Mouse (Mus musculus): ENCODE data around the gene Rmnd5b.
"Not testable (repeated sequence)": the region's sequence is repeated elsewhere in the genome, so short reads cannot be mapped to it uniquely, and the experiment has no call there.

Rmnd5b gene

GRCm38 (mm10) chr11:51620084-51620483 is 15.6 kb downstream of the Rmnd5b start:
- DNase-seq (ENCODE audit: low spot score), result no peak

- peak; percentile 94 for DNase-seq (ENCODE audit: low spot score)
These were observed 16.2 kb downstream of the Rmnd5b start, which contains the start of gene Nhp2 for GRCm38 (mm10) chr11:51619409-51620060. Gene Nhp2, plus strand, starts transcription at chr11:51619735.

DNA sequence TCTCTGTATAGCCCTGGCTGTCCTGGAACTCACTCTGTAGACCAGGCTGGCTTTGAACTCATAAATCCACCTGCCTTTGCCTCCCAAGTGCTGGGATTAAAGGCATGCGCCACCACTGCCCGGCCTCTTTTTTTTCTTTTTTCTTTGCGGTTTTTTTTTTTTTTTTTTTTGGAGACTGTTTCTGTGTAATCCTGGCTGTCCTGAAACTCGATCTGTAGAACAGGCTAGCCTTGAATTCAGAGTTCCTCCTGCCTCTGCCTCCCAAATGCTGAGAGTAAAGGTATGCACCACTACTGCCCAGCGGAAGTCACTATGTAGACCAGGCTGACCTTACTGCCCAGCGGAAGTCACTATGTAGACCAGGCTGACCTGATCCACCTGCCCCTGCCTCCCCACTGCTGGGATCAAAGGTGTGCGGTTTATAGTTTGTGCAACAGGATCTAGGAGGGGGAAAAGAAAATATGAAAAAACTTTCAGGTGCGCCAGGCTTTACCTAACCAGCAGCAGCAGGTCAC is 16.7 kb downstream of the Rmnd5b start:
- DNase-seq (ENCODE audit: low spot score), result no peak

GRCm38 (mm10) chr11:51617693-51618092 is 18.0 kb downstream of the Rmnd5b start:
- DNase-seq (ENCODE audit: low spot score), result peak; percentile 59

- DNase-seq (ENCODE audit: low spot score), result not testable (repeated sequence)
These were observed 19.6 kb downstream of the Rmnd5b start for GRCm38 (mm10) chr11:51616113-51616512.

GRCm38 (mm10) chr11:51615601-51616000 is 20.1 kb downstream of the Rmnd5b start:
- peak; percentile 61 for DNase-seq (ENCODE audit: low spot score)

- no peak for DNase-seq (ENCODE audit: low spot score)
These were observed 20.6 kb downstream of the Rmnd5b start for GRCm38 (mm10) chr11:51615129-51615528.

DNA sequence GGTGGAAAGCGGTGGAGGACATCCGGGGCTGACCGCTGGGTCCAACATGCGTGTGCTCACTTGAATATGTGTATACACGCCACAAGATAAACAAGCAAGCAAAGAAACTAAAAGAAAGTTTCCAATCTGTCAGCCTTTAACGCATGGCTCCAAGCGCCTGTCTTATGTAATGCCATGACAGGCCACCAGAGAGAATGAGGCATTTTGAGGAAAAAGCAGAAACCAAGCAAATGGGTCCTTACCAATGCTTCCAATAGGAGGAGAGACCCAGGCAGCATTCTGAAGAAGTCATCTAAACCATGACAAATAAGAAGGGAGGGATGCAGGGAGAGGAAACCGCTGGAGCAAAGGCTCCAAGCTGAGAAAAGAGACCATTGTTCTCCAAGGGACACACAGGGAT is 21.4 kb downstream of the Rmnd5b start:
- no peak for DNase-seq (ENCODE audit: low spot score)

DNA sequence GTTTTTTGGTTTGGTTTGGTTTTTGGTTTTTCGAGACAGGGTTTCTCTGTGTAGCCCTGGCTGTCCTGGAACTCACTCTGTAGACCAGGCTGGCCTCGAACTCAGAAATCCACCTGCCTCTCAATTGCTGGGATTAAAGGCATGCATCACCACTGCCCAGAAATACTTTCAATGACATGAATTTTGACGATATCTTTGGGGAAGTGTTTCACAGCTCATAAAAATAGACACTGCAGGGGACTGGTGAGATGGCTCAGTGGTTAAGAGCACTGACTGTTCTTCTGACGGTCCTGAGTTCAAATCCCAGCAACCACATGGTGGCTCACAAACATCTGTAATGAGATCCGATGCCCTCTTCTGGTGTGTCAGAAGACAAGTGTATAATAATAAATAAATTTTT is 25.8 kb downstream of the Rmnd5b start:
- DNase-seq (ENCODE audit: low spot score), result not testable (repeated sequence)

DNA sequence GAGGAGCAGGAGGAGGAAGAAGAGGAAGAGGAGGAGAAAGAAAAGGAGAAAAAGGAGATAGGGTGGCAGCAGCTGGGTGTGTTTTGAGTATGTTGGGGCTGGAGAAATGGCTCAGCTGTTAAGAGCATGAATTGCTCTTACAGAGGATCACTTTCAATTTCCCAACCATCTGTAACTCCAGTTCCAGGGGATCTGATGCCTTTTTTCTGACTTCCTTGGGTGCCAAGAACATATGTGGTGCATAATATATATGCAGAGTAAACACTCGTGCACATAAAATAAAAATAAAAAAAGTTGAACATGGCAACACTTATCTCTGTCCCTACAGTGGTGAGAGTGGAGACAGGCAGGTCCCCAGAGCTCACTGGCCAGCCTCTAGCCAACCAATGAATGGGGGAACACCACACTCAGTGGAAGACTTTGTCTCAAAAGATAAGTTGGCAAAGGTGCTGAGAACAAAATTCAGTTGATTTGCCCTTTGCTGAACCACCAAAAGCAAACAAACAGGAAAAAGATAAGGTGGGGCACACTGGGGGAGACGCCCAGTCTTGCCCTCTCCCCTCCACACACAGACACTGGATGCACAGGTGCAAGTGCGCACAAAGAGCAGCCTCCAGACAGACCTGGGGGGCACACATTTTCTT is 26.3 kb downstream of the Rmnd5b start:
- no peak for DNase-seq (ENCODE audit: low spot score)

DNA sequence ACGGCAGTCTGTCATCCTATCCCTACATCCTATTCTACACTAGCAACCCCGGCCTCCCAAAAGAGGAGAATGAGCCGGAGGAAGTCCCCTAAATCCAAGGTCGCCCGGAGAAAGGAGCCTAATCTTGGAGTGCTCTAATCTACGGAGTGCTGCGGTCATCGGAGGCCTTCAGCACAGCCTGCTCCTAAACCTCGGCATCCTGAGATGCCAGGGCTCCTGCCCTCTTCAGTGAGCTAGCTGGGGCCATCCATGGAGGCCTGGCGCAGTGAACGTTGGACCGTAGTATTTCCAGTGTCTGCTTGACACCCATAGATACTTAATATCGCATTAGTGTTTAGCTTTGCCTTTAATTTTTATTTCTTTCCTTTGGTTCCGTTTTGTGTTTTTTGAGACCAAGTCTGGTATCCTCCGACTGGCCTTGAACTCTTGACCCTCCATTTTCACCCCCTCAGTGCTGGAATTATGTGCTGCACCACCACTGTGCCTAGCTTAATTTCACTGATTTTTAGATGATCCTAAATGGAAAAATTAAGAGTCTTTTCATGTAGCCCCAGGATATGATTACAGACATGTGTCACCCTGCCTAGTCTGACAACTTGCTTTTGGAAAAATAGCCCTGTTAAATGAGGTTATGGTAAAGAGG is 28.5 kb downstream of the Rmnd5b start:
- no peak for DNase-seq (ENCODE audit: low spot score)

DNA sequence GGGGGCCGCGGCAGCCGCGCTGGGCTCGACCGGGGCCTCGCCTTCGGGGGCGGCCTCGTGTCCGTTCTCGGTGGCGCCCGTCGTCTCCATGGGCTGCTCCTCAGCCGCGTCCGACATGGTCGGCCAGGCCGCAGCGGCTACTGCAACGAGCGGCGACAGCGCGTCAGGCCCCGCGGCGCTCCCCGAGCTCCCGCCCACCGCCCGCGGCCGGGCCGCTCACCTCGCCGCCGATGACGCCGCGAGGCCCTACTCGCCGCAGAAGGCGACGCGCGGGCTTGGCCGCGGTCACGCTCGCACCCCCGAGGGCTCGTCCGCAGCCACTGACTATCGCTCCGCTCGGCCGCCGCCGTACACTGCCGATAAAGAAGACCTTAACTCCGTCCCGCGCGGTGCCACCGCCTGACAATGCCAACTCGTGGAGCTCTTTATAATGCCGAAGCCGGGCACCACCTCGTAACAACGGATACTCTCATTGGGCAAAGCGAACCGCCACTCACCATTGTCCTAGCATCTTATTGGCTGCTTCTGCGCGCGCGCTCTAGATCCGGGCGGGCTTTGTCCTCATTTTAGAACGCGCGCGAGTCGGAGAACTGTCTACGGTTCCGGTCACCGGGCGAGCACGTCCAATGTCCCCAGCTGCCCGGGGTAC is 29.1 kb downstream of the Rmnd5b start, which contains the start of gene Hnrnpab:
Hnrnpab (minus strand) TSS at position 401 of the 649 bp plus-strand sequence.
- DNase-seq (ENCODE audit: low spot score), result peak; percentile 95

DNA sequence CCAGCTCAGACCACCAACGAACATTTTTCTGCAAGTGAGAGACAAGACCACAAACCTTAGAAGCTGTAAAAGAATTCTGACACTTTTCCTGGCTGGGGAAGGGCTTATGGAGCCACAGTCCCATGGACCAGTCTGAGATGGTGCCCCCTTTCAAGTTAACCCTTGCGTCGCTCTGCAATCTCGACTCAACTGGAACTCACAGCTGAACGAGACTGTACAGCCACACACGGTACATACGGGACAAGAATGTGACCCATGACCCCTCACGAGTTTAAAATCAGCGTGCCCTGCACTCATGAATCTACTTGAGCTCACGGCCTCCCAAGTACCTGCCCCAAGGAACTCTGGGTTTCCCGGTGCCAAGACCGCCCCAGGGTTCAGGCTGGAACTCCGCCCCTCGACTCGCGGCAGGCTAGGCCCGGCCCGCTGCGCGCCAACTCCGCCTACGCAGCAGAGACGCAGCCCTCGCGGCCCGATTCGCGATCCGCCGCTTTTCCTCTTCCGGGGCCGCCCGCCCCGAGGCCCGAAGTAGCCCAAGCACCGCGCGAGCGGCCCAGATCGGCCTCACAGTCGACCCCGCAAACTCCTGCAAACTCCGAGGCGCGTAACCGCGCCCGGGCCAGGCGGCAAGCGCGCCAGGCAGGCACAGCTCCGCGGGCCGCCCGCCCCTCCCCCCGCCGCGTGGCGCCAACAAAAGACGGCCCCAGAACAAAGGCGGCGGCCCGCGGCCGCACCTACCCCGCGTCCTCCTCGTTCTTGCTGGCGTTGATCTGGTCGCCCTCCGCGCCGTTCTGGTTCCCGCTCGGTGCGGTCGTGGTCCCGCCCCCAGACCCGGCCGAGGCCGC is 29.9 kb downstream of the Rmnd5b start:
- peak; percentile 85 for DNase-seq (ENCODE audit: low spot score)

GRCm38 (mm10) chr11:51602253-51602652 is 33.4 kb downstream of the Rmnd5b start:
- DNase-seq (ENCODE audit: low spot score), result no peak

DNA sequence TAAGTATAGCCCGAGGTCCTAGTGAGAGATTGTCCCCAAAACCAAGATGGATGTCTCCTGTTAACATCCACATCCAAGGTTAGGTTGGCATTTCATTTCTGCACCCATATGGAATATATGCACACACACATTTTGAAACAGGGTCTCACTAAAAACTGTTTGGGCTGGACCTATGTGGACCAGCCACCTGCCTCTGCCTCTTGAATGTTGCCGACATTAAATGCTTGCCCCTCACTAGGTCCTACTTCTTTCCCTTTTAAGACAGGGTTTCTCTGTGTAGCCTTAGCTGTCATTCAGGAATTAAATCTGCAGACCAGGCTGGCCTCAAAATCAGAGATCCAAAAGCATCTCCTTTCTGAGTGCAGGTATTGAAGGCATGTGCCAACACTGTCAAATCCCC is 38.1 kb downstream of the Rmnd5b start:
- DNase-seq (ENCODE audit: low spot score), result no peak

- DNase-seq (ENCODE audit: low spot score), result no peak
These were observed 40.1 kb downstream of the Rmnd5b start for GRCm38 (mm10) chr11:51595459-51596083.

GRCm38 (mm10) chr11:51594715-51595350 is 40.9 kb downstream of the Rmnd5b start:
- no peak for DNase-seq (ENCODE audit: low spot score)

DNA sequence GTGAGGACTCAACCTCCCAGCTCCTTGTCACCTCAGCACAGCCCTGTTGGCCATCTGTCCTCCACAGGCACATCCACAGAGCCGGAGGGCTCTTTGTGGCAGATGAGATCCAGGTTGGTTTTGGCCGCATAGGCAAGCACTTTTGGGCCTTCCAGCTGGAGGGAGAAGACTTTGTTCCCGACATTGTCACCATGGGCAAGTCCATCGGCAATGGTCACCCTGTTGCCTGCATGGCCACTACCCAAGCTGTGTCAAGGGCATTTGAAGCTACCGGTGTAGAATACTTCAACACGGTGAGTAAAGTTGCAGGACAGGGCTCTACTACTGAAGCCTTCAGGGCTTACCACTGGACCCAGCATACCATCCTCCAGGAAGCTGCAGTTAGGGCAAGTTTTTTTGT is 41.8 kb downstream of the Rmnd5b start:
- no peak for DNase-seq (ENCODE audit: low spot score)

- no peak for DNase-seq (ENCODE audit: low spot score)
These were observed 42.3 kb downstream of the Rmnd5b start for GRCm38 (mm10) chr11:51593368-51593767.

DNA sequence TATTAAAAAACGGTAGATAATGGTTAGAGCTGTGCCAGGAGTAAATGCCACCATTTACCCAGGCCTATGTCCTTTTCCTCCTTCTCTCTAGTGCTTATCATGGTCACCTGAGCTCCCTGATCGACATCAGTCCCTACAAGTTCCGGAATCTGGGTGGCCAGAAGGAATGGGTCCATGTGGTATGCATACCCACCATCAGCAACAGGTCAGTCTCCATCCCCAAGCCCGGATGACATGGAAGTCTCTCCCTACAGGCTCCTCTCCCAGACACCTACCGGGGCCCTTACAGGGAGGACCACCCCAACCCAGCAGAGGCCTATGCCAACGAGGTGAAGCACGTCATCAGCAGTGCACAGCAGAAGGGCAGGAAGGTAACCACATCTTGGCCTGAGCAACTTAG is 43.8 kb downstream of the Rmnd5b start:
- no peak for DNase-seq (ENCODE audit: low spot score)

GRCm38 (mm10) chr11:51591168-51591567 is 44.5 kb downstream of the Rmnd5b start:
- DNase-seq (ENCODE audit: low spot score), result no peak

Data from urinary bladder, postnatal 25 days (tissue).